Mouse (Mus musculus) NIH3T3 (cell line): ENCODE data around the gene Tsnaxip1.

Experiments used
- DNase-seq: peaks from one replicate; pipeline ENCODE4 v3.0.0-alpha.2; 2012; ENCODE audit warnings: low read depth

The Tsnaxip1 gene

GRCm38 (mm10) chr8:105826861-105827848 lies at the start of gene Tsnaxip1, which contains the start of gene Ranbp10:
Tsnaxip1 (plus strand) TSS chr8:105827731.
Ranbp10 (minus strand) TSS chr8:105827350.
- DNase-seq = peak; percentile 98

GRCm38 (mm10) chr8:105777833-105778232 lies 49.7 kb upstream of the Tsnaxip1 start:
- no peak for DNase-seq

DNA sequence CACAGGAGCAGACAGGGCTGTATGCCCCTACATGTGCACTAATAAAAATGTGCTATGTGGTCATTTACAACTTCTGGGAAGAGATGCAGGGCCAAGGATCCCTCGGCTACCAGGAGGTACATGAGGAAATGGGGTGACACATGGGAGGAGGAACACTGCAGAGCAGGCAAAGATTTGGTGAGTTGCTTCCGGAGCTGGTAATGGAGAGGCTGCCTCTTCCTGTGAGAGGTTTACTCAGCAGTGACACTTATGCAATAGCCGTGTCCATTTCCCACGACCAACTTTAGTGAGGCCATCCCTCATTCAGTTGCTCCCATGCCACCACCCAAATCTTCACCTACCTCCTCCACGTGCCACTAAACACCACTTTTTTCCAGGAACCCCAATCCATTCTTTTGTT lies 47.2 kb upstream of the Tsnaxip1 start:
- no peak for DNase-seq

DNA sequence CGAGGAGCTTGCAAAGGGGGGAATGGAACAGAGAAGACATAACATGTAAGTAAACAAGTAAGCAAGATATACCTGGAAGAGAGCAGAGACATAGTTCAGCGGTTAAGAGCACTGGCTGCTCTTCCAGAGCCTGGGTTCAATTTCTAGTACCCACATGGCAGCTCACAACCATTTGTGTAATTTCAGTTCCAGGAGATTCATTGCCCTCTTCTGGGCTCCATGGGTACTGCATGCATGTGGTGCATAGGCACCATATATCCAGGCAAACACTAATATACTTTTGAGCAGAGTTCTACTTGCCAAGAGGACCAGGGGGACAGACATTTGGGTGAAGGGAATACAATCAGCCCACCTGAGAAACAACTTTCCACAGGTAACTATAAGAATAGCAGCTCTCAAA lies 39.3 kb upstream of the Tsnaxip1 start:
- peak; percentile 70 for DNase-seq

DNA sequence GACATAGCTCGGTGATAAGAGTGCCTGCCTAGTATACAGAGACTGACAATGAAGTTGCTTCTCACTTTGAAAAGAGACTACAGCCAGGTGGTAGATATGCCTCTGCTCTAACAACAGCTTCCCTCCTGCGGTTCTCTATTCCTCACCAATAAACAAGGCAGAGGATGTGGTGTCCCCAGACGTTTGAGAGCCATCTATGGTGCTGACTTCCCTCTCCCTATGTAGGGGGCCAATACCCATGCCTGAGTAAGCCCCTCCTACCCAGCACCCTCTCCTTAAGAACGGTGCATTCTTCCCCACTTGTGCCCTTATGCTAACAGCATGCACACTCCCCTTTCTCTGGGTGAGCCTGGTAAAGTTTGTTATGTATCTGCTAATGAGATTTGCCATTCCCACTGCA lies 38.6 kb upstream of the Tsnaxip1 start:
- no peak for DNase-seq

GRCm38 (mm10) chr8:105789626-105790025 lies 37.9 kb upstream of the Tsnaxip1 start:
- DNase-seq = no peak

DNA sequence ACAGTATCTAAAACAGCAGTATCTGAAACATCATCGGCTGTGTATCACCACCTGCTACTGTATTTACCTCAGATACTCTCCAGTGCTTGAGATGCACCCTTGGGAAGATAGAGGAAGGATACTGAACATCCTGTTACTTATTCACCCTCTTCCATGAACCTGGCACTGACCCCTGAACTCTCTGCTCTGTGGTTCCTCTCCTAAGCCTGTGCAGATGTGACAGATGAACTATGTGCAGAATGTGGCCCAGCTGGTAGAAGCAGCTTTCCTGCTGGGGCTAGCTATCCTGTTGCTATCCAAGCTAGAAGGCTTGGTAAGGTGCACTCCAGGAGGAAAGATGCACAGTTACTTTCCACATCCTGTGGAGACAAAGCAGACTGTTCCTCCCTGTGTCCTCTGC lies 34.2 kb upstream of the Tsnaxip1 start:
- no peak for DNase-seq

GRCm38 (mm10) chr8:105794009-105794598 lies 33.4 kb upstream of the Tsnaxip1 start:
- DNase-seq = no peak

DNA sequence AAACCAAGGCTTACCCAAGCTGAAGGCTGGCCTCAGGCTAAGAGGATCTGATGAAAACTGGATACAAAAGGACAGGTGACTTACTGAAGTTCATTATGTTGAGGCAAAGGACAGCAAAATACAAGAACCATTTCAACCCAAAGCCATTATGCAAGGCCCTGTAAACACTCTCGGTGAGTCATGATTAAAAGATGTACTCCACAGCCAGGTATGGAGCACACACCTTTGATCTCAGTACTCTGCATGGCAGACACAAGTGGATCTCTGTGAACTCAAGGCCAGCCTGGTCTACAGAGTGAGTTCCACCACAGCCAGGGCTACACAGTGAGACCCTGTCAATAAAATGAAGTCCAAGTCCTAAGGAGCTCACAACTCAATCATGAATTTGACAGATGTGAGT lies 31.7 kb upstream of the Tsnaxip1 start:
- no peak for DNase-seq

DNA sequence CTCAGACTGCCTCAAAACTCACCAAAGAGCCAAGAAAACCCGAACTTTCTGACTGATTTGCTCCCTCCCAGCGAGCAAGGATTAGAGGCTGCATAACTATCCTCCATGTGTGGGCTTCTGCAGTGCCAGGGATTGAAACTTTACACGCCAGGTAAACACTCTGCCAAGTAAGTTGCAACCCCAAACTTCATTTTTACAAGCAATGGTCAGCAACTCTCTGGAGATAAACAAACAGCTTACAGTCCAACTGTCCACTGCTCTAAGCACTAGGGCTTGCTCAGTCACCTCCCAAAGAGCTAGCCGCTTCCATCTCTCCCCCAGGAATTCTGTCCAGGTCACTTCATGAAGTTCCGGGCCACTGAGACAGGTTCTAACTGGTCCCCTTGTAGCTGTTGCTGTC lies 29.1 kb upstream of the Tsnaxip1 start:
- DNase-seq = no peak

GRCm38 (mm10) chr8:105799091-105799812 lies 28.3 kb upstream of the Tsnaxip1 start:
- DNase-seq = peak; percentile 77

DNA sequence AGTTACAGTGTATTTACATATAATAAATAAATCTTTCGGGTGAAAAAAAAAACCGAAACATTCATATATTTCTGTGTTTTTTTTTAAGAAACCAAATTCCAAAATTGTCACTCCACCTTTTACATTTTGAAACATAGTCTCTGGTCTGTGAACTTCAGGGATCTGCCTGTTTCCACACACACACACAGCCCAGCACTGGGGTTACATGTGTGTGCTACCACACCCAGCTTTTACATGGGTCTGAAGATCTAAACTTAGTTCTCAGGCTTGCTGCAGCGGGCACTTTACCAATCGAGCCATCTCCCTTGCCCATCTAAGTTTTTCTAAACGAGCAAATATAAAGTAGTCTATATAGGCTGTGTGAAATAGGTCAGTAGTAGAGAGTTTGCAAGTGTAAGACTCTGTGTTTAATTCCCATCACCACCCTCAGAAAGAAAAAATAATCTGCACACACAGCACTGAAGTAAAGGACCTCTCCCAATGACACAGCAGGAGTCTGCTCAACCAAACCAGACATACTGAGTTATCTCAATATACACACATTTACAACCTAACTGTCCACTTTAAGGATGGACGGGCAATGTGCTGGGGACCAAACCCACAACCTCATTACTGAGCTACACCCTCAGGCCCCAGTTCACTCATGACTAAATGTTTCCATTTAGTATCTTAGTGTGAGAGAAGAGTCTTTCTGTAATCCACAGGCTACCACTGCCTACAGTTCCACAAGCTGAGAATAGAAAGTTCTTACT lies 26.2 kb upstream of the Tsnaxip1 start:
- DNase-seq = no peak

GRCm38 (mm10) chr8:105804797-105805196 lies 22.7 kb upstream of the Tsnaxip1 start:
- DNase-seq = no peak

DNA sequence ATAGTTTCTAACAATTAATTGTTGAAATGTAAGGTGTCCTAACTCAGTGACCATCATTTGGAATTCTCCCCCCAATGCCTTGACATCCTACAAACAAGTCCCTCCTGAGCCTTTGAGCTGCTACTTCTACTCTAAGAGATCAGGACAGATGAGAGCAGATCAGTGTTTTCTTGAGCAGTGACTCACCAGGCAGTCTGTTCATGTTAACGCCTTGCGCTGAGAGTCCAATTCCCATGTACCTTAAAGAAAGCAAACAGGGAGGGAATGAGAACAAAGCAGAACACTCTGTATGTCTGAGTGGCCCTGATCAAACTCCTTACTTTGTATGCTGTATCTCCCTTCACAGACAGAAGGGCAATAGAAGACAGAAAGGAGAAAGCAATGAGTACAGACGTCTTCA lies 22.2 kb upstream of the Tsnaxip1 start:
- peak; percentile 15 for DNase-seq

GRCm38 (mm10) chr8:105805964-105806363 lies 21.6 kb upstream of the Tsnaxip1 start:
- no peak for DNase-seq

DNA sequence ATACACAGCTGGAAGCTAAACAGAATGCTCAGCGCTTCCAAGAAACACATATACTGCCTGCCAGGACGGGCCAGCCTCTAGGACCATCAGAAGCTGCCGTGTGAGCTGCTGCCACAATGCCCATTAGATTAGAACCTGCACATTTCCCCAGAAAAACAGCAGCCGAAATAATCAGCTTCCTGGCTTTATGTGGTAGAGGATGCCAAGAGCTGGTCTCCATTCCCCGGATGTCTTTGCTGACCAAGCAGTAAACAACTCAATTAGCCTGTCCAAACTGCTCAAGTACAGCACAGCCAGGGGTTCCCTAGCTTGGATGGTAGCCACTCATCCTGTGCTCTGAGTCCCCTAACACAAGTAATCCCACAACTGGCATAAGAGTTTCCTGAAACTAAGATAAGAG lies 19.8 kb upstream of the Tsnaxip1 start:
- DNase-seq = peak; percentile 31

DNA sequence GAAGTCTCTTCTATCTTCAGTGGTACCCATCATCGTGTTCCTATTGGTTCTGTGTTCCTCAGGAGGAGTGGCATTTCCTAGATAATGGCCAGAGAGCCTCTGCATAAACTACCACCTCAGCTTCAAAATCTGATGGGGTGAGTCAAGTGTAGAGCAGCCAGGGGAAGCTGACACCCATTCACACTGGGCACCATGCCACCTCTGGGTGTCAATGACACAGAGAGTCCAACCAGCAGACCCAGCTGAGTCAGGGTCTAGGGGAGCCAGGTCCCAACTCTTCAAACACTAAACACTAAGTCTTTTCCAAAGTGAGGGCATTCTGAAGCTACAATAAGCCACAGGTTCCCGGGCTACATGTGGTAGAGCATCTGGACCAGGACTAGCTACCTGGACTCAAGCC lies 19.1 kb upstream of the Tsnaxip1 start:
- peak; percentile 61 for DNase-seq

DNA sequence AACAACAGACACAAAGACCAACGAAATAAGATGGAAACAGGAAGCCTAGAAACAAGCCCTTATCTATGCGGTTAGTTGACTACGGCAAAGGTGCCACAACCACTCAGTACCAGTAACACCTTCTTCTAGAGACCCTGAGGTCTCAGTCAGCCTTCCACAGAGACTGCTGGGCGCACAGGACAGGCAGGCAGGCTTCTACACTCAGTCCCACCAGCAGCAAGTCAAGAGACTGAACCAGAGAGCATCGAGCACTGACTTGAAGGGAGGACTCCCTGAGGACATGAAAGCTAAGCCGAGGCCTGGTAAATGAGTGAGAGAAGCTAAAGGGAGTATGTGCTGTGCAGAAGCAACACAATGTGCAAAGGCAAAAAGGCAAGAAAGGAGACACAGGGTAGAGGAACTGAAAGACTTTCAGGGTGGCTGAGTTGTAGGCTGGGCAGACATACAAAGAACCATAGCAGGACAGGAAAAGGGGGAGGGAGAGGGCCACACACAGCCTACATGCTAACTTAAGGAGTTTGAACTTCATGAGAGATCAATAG lies 17.2 kb upstream of the Tsnaxip1 start:
- DNase-seq = no peak

GRCm38 (mm10) chr8:105811061-105811460 lies 16.5 kb upstream of the Tsnaxip1 start:
- no peak for DNase-seq

GRCm38 (mm10) chr8:105811543-105811942 lies 16.0 kb upstream of the Tsnaxip1 start:
- no peak for DNase-seq

DNA sequence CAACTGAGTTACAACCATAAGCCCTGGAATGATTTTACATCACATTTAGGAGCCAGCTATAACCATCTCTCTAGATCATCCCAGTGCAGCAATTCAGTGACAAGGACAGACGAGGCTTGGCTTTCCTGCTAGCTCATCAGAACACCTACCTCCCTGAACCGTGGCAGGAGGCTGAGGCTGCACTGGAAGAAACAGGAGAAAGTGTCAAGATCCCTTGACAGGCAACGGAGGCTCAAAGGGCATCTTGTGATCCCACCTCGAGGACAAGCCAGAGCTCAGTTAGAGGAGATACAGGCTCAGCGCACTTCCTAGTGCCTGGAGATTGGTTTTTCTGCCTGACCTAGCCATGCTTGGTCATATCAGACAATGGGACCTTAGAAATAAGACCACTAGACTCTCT lies 15.0 kb upstream of the Tsnaxip1 start:
- DNase-seq = no peak

GRCm38 (mm10) chr8:105813241-105813640 lies 14.3 kb upstream of the Tsnaxip1 start:
- no peak for DNase-seq
